Mouse (Mus musculus): ENCODE data around the gene Gckr.
"Not testable (repeated sequence)": the region's sequence is repeated elsewhere in the genome, so short reads cannot be mapped to it uniquely, and the experiment has no call there.

The Gckr gene

DNA sequence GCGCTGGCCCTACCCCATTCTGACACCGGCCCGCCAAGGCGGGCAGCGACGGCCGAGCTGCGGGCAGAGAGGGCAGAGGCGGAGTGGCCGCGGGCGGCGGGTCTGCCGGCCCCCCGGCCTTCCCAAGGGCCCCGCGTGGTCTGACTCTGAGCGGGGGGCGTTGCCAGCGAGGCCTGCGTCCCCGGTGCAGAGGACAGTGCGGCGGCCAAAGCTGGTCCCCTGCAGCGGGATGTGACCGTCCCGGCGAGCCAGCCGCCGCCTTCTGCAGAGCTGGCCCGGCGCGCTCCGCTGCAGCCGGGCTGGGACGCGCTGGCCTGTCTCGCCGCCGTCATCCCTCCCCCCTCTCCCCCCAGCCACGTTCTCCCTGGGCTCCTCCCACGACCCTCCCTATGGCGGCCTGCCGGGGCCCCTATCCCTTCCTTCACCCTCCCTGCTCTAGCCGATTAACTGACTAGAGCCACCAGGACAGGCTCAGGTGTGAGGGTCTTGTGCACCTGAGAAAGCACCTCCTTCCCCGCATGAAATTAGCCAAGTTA, 1.6 kb upstream of the Gckr start, which contains the start of gene Fndc4:
Fndc4 (minus strand) TSS at position 475 of the 536 bp plus-strand sequence.
- no peak for DNase-seq

DNA sequence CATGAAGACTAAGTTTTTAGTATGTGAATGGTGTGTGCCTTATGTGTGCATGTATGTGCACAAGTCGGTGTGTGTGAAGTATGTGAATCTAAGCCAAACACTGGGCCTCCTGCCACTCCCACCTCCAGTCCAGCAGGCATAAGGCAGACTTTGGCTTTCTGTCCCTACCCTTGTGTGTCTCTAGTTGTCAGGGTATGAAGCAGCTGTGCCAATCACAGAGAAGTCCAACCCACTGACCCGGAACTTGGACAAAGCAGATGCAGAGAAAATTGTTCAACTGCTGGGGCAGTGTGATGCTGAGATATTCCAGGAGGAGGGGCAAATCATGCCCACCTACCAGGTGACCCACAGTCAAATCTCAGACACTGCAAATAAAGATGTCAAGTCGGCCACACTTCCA, 738 bp downstream of the Gckr start:
- no peak for DNase-seq

DNA sequence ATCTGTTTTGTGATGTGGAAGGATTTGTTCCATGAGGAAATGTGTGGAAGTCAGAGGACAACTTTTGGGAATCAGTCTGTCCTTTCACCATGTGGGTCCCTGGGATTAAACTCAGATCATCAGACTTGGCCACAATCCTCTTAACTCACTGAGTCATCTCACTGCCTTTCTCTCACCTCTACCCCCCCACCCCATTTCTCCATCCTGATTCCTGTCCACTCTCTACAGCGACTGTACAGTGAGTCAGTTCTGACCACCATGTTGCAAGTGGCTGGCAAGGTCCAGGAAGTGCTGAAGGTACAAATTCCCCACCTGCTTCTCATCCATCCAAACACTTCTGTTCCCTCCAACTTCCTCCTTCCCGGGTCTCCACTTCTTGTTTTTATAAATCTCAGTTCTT, 1.2 kb downstream of the Gckr start:
- no peak for DNase-seq

- no peak for DNase-seq
Measured at GRCm38 (mm10) chr5:31301866-31302265, 4.6 kb downstream of the Gckr start.

DNA sequence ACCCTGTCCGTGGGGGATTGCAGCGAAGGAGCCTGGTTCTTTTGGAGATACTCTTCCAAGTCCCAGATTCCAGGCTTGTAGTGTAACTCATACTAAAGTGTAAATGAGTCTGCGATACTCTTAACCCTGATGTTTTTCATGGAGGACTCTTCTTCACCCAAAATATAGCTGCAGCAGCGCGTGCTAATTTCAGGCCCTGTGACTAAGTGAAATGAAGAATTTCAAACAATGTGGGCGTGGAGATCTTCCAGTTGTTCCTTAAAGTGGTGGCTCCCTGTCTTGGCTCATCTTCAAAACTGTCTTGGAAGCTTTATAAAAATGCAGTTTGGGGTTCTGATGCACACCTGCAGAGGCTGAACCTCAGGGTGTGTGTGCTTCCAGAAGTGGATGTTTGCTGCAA, 5.8 kb downstream of the Gckr start:
- no peak for DNase-seq

GRCm38 (mm10) chr5:31312806-31313205, 15.6 kb downstream of the Gckr start:
- peak; percentile 47 for DNase-seq

DNA sequence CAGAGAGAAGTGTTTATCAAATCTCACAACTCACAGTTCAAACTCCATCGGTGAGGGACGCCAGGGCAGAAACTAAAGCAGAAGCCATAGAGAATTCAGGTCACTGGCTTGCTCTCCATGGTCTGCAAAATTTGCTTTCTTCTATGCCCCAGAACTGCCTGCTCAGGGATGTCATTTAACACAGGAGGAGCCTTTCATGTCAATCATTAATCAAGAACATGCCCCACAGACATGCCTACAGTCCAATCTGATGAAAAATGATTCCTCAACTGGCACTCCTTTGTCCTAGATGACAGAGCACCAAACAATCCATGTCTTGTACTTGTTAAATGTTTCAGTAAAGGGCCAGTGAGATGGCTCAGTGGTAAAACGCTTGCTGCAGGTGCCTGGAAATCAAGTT, 25.5 kb downstream of the Gckr start:
- DNase-seq: no peak

- no peak for DNase-seq
Measured at GRCm38 (mm10) chr5:31324085-31324484, 26.8 kb downstream of the Gckr start.

DNA sequence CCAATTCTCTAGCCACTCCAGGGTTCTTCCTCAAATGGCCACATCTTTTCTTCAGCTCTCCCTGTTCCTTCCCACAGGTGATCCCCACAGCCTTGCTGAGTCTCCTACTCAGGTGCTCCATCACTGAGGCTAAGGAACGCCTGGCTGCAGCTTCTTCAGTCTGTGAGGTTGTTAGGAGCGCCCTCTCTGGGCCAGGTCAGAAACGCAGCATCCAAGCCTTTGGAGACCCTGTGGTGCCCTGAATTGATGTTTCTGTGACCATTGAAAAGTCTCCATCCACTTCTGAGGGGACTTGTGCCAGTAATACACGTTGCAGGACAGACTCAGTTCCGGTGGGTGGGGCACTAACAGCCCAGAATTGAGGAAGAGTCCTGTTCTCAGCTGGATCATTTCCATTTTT, 29.6 kb downstream of the Gckr start:
- peak; percentile 12 for DNase-seq

- DNase-seq: peak; percentile 36
Measured at GRCm38 (mm10) chr5:31328255-31328654, 31.0 kb downstream of the Gckr start.

GRCm38 (mm10) chr5:31357586-31357985, 60.3 kb downstream of the Gckr start:
- not testable (repeated sequence) for DNase-seq

DNA sequence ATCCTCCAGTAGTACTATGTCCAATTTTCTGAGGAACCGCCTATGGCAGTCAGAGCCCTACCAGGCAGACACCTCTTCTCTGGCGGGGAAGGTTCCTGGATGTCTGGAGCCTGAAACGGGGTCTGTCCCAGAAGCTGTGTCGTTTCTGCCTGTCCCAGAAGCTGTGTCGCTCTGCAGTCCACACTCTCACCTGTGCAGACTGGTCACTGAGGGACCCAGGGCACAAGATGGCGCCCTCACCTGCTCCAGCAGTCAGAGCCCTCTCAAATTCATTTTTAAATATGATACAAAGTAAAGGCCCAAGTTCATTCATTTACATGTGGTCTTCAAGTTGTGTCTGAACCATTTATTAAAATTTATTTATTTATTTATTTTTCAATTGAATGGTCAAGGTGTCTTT, 63.7 kb downstream of the Gckr start:
- no peak for DNase-seq

Measured in thymus, postnatal 25 days (tissue).